Comparison of ENCODE assay signal across 9 mouse cellular contexts in the genomic region with DNA sequence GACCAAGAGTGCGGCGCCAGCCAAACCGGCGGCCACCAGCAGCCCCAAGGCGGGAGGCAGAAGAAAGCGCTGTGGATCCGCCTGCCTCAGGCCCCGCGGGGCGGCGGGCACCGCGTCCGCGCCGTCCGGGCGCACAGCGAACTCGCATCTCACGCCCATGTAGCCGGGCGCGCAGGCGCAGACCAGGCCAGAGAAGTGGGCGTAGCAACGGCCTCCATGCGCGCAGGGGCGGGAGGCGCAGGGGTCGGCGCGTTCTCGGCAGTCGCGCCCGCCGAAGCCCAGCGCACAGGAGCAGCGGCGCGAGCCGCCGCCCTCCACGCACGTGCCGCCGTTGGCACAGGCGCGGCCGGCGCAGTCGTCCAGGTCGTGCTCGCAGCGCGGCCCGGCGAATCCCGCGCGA. TPM values are rescaled to one million over a fixed set of nuclear protein-coding genes. Genes with fewer than 3 reads are reported as not detected.
DNase-seq lines count a peak whose midpoint lies in the region; ATAC-seq and TF ChIP-seq lines count a peak whose summit lies in the region.
"Had no signal": no experiment of that assay in that cellular context is flagged by ENCODE, and none has a peak within 500 bp of the region (broad histone marks: within the 10 kb centered on the region; RNA-seq: fewer than 3 reads in every experiment).

No protein-coding gene starts in this region.

- H3K27me3 ChIP-seq in forebrain, embryonic 12.5 days: peaks cover 95% of the 10 kb centered on the region
- peaks cover 30% of the 10 kb centered on the region for H3K27me3 ChIP-seq in hindbrain, embryonic 15.5 days

- peaks cover 9% of the 10 kb centered on the region; the same call in 1 of the 2 replicates for H3K36me3 ChIP-seq in forebrain, embryonic 12.5 days (replicated peaks)
- H3K36me3 ChIP-seq in hindbrain, embryonic 15.5 days: no peaks in the 10 kb centered on the region

- peak overlapping the region; percentile 53 for H3K4me3 ChIP-seq in forebrain, embryonic 12.5 days (replicated peaks)
- H3K4me3 ChIP-seq in hindbrain, embryonic 15.5 days: peak overlapping the region; percentile 58
- H3K4me3 ChIP-seq in left cerebral cortex, adult 2 months: peak overlapping the region; percentile 43

- DNase-seq in CD4-positive, CD25-positive, alpha-beta regulatory T cell, adult 2 months (ENCODE audit: low read depth, low spot score): peak; percentile 52
- DNase-seq in adrenal gland, postnatal 10 days: peak; percentile 80
- DNase-seq in left cerebral cortex, adult 2 months (ENCODE audit: extremely low spot score in 1 of 2, low spot score in 2 of 2): peak; percentile 73 to 74
- DNase-seq in right cerebral cortex, postnatal 36 days (ENCODE audit: low spot score in 2 of 2): peak; percentile 49 to 68

- H3K9me3 ChIP-seq in forebrain, embryonic 12.5 days: no peaks in the 10 kb centered on the region
- no peaks in the 10 kb centered on the region for H3K9me3 ChIP-seq in hindbrain, embryonic 15.5 days

- TF ChIP-seq CTCF in left cerebral cortex, adult 2 months (IDR thresholded peaks at IDR 0.05): no peak

- intact Hi-C loops in left cerebral cortex, adult 2 months (cut with DNase I): no loop called here

- H3K9ac ChIP-seq in forebrain, embryonic 12.5 days: peak overlapping the region; percentile 58
- H3K9ac ChIP-seq in hindbrain, embryonic 15.5 days: peak overlapping the region; percentile 55

- ATAC-seq in CD4-positive, CD25-positive, alpha-beta regulatory T cell, adult 4 months: no peak
- peak; percentile 47 for ATAC-seq in forebrain, embryonic 12.5 days (ENCODE audit: low FRiP score)
- peak; percentile 82 for ATAC-seq in hindbrain, embryonic 15.5 days (ENCODE audit: low FRiP score, low read depth)
- peak; percentile 57 for ATAC-seq in megakaryocyte progenitor cell, adult 5-6 weeks (replicated peaks; ENCODE audit: poor library complexity)

- H3K4me2 ChIP-seq in forebrain, embryonic 12.5 days: peak overlapping the region; percentile 82
- peak overlapping the region; percentile 88 for H3K4me2 ChIP-seq in hindbrain, embryonic 15.5 days

- peaks cover 39% of the 10 kb centered on the region for H3K4me1 ChIP-seq in forebrain, embryonic 12.5 days
- H3K4me1 ChIP-seq in hindbrain, embryonic 15.5 days (replicated peaks): peaks cover 22% of the 10 kb centered on the region

- WGBS in forebrain, embryonic 12.5 days: under 1% methylated on average over 61 of the region's 63 CpGs
- 1% methylated on average over 58 of the region's 63 CpGs for WGBS in hindbrain, embryonic 15.5 days

- no peak overlapping the region for H3K27ac ChIP-seq in forebrain, embryonic 12.5 days
- peak overlapping the region; percentile 34; the same call in 1 of the 2 replicates for H3K27ac ChIP-seq in hindbrain, embryonic 15.5 days (replicated peaks)
- no peak overlapping the region for H3K27ac ChIP-seq in left cerebral cortex, adult 2 months
- H3K27ac ChIP-seq: macrophage had no signal

RNA-seq across cellular contexts. Expression of a gene that starts 3.5 kb away (rescaled TPM):
- polyA plus RNA-seq in CD4-positive, CD25-positive, alpha-beta regulatory T cell, adult 4 months (2017; shearing (Covaris generic)): not detected
- 1 to 10 TPM in 1 of 2 experiments, not detected in 1; 1.2 TPM for total RNA-seq in adrenal gland, postnatal 10 days (2021)
- polyA plus RNA-seq in forebrain, embryonic 12.5 days (2016; fragmentation: Nextera tagmentation; extraction: Ambion mirVana): 0.41 and 0.94 TPM in 2 replicates
- 0.62 and 1.4 TPM in 2 replicates for polyA plus RNA-seq in hindbrain, embryonic 15.5 days (2015; fragmentation: Nextera tagmentation; extraction: Ambion mirVana)
- 1 to 10 TPM in 1 of 2 experiments, under 1 TPM in 1; 0.79 to 1.1 TPM for total RNA-seq in left cerebral cortex, adult 2 months (2021)
- total RNA-seq in megakaryocyte progenitor cell, adult 5-6 weeks (2015): not detected in 2 replicates
- not detected in 2 replicates for total RNA-seq in megakaryocyte progenitor cell, adult 5-6 weeks (2017)
- polyA plus RNA-seq: macrophage had no signal

RNA-seq across cellular contexts. Expression of a gene that starts 7.6 kb away (rescaled TPM):
- polyA plus RNA-seq in CD4-positive, CD25-positive, alpha-beta regulatory T cell, adult 4 months (2017; shearing (Covaris generic)): not detected
- total RNA-seq in adrenal gland, postnatal 10 days (2021): under 1 TPM; 0.33 to 0.36 TPM
- polyA plus RNA-seq in forebrain, embryonic 12.5 days (2016; fragmentation: Nextera tagmentation; extraction: Ambion mirVana): 42.9 and 43.5 TPM in 2 replicates
- 18.4 and 26.9 TPM in 2 replicates for polyA plus RNA-seq in hindbrain, embryonic 15.5 days (2015; fragmentation: Nextera tagmentation; extraction: Ambion mirVana)
- total RNA-seq in left cerebral cortex, adult 2 months (2021): 1 to 10 TPM; 1.1 to 1.9 TPM
- not detected in 2 replicates for total RNA-seq in megakaryocyte progenitor cell, adult 5-6 weeks (2015)
- total RNA-seq in megakaryocyte progenitor cell, adult 5-6 weeks (2017): 0.25 and 0.34 TPM in 2 replicates
- polyA plus RNA-seq: macrophage had no signal

RNA-seq across cellular contexts. Expression of a gene that starts 16.9 kb away (rescaled TPM):
- 1 to 10 TPM in 1 of 2 experiments, under 1 TPM in 1; 0.94 to 1.8 TPM for polyA plus RNA-seq in CD4-positive, CD25-positive, alpha-beta regulatory T cell, adult 4 months (2017; shearing (Covaris generic))
- total RNA-seq in adrenal gland, postnatal 10 days (2021): 10 to 100 TPM; 13.4 to 15.7 TPM
- polyA plus RNA-seq in forebrain, embryonic 12.5 days (2016; fragmentation: Nextera tagmentation; extraction: Ambion mirVana): 24.1 and 27.8 TPM in 2 replicates
- polyA plus RNA-seq in hindbrain, embryonic 15.5 days (2015; fragmentation: Nextera tagmentation; extraction: Ambion mirVana): 38.4 and 38.7 TPM in 2 replicates
- total RNA-seq in left cerebral cortex, adult 2 months (2021): 10 to 100 TPM; 32.3 to 33.4 TPM
- total RNA-seq in megakaryocyte progenitor cell, adult 5-6 weeks (2015): 3.6 and 4.5 TPM in 2 replicates
- total RNA-seq in megakaryocyte progenitor cell, adult 5-6 weeks (2017): 1.6 and 2.7 TPM in 2 replicates

RNA-seq across cellular contexts. Expression of a gene that starts 17.4 kb away (rescaled TPM):
- 10 to 100 TPM; 35.3 to 36.3 TPM for polyA plus RNA-seq in CD4-positive, CD25-positive, alpha-beta regulatory T cell, adult 4 months (2017; shearing (Covaris generic))
- 100 to 1,000 TPM; 108 to 114 TPM for total RNA-seq in adrenal gland, postnatal 10 days (2021)
- 189 and 196 TPM in 2 replicates for polyA plus RNA-seq in forebrain, embryonic 12.5 days (2016; fragmentation: Nextera tagmentation; extraction: Ambion mirVana)
- polyA plus RNA-seq in hindbrain, embryonic 15.5 days (2015; fragmentation: Nextera tagmentation; extraction: Ambion mirVana): 129 and 131 TPM in 2 replicates
- 10 to 100 TPM; 41.7 to 47.0 TPM for total RNA-seq in left cerebral cortex, adult 2 months (2021)
- total RNA-seq in megakaryocyte progenitor cell, adult 5-6 weeks (2015): 41.2 and 45.2 TPM in 2 replicates
- 37.6 and 51.9 TPM in 2 replicates for total RNA-seq in megakaryocyte progenitor cell, adult 5-6 weeks (2017)

RNA-seq across cellular contexts. Expression of a gene that starts 26.8 kb away (rescaled TPM):
- polyA plus RNA-seq in CD4-positive, CD25-positive, alpha-beta regulatory T cell, adult 4 months (2017; shearing (Covaris generic)): under 1 TPM in 1 of 2 experiments, not detected in 1; 0.62 TPM
- total RNA-seq in adrenal gland, postnatal 10 days (2021): 10 to 100 TPM; 22.8 to 34.9 TPM
- 3.8 and 7.1 TPM in 2 replicates for polyA plus RNA-seq in forebrain, embryonic 12.5 days (2016; fragmentation: Nextera tagmentation; extraction: Ambion mirVana)
- polyA plus RNA-seq in hindbrain, embryonic 15.5 days (2015; fragmentation: Nextera tagmentation; extraction: Ambion mirVana): 19.9 and 23.7 TPM in 2 replicates
- total RNA-seq in left cerebral cortex, adult 2 months (2021): 10 to 100 TPM; 63.3 to 64.4 TPM
- 1.9 and 2.9 TPM in 2 replicates for total RNA-seq in megakaryocyte progenitor cell, adult 5-6 weeks (2015)
- total RNA-seq in megakaryocyte progenitor cell, adult 5-6 weeks (2017): 3.5 TPM in 2 replicates
